9 mouse cellular contexts compared by ENCODE assay signal in the genomic region with DNA sequence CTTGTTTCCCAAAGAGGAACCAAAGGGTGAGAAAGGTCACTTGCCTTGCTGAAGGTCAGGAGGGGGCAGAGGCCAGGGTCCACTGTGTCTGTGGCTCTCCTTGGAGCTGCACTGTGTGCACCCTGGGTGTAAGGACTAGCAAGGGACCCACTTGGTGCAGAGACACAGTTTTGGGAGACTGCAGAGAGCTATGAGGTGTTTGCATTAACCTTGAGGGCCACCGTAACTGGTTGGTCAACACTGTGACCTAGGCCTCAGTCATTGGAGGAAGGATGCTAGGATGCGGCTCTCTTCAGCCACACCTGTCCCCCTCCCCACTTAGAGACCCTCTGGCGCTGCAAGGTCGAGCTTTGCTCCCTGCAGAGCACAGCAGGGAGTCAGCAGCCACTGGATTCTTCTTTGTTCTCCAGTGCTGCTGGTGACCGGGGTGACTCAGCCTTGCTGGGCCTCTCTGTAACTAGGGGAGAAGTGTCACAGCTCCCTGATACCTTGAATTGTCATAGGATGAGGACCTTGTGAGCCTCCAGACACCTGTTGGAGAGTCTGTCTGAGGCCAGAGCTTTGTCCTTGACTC. TPM values are rescaled to one million over a fixed set of nuclear protein-coding genes. Genes with fewer than 3 reads are reported as not detected.
A peak's percentile ranks its signal among the peaks of the same experiment; 100 is the strongest.
DNase-seq lines count a peak whose midpoint lies in the region; ATAC-seq and TF ChIP-seq lines count a peak whose summit lies in the region.
"Had no signal": no experiment of that assay in that cellular context is flagged by ENCODE, and none has a peak within 500 bp of the region (broad histone marks: within the 10 kb centered on the region; RNA-seq: fewer than 3 reads in every experiment).

No protein-coding gene starts in this region.

- H3K79me2 ChIP-seq in heart, adult 2 months (replicated peaks; ENCODE audit: control insufficient read depth, insufficient read depth, low read length): no peaks in the 10 kb centered on the region

- H3K27me3 ChIP-seq in heart, adult 2 months (ENCODE audit: control insufficient read depth, insufficient read depth, low read length): no peaks in the 10 kb centered on the region
- no peaks in the 10 kb centered on the region for H3K27me3 ChIP-seq in heart, embryonic 15.5 days
- H3K27me3 ChIP-seq in liver, embryonic 15.5 days: no peaks in the 10 kb centered on the region
- H3K27me3 ChIP-seq: CH12.LX had no signal

- H3K4me3 ChIP-seq in heart, adult 2 months: peak overlapping the region; percentile 86; the same call in 1 of the 2 replicates
- H3K4me3 ChIP-seq in ES-E14 (ENCODE audit: insufficient read depth in 1 of 2, low read depth in 1 of 2, low read length in 2 of 2, poor library complexity in 1 of 2, severe bottlenecking in 1 of 2): no peak overlapping the region
- 0 out of 2 replicates have a peak overlapping the region, but pooled peaks have one; percentile 87 for H3K4me3 ChIP-seq in heart, embryonic 15.5 days
- H3K4me3 ChIP-seq in liver, embryonic 15.5 days (replicated peaks): peak overlapping the region; percentile 87

- H3K9me3 ChIP-seq in ES-E14 (ENCODE audit: control insufficient read depth, insufficient read depth, low read depth, low read length): no peaks in the 10 kb centered on the region
- no peaks in the 10 kb centered on the region for H3K9me3 ChIP-seq in heart, embryonic 15.5 days (replicated peaks)
- no peaks in the 10 kb centered on the region for H3K9me3 ChIP-seq in liver, embryonic 15.5 days (replicated peaks)

- peaks cover 20% of the 10 kb centered on the region for H3K4me1 ChIP-seq in heart, adult 2 months (ENCODE audit: control insufficient read depth, insufficient read depth, low read length)
- peaks cover 10 to 41% of the 10 kb centered on the region in 2 experiments for H3K4me1 ChIP-seq in ES-E14 (ENCODE audit: control insufficient read depth in 2 of 2, insufficient read depth in 2 of 2, low read length in 2 of 2, poor library complexity in 1 of 2)
- peaks cover 56% of the 10 kb centered on the region for H3K4me1 ChIP-seq in heart, embryonic 15.5 days (replicated peaks)
- H3K4me1 ChIP-seq in liver, embryonic 15.5 days (replicated peaks): peaks cover 93% of the 10 kb centered on the region

- no peak for DNase-seq in heart, adult 2 months
- DNase-seq in heart, adult 8-10 months (ENCODE audit: low spot score): no peak
- DNase-seq in ES-E14 (ENCODE audit: low read depth, low spot score): no peak
- no peak for DNase-seq in right cerebral cortex, postnatal 36 days (ENCODE audit: low spot score in 2 of 2)
- no peak for DNase-seq in layer of hippocampus, postnatal 36 days
- no peak for DNase-seq in testis, postnatal 14 days (ENCODE audit: low spot score)

- no peaks in the 10 kb centered on the region for H3K36me3 ChIP-seq in heart, adult 2 months (ENCODE audit: control insufficient read depth, insufficient read depth, low read length)
- no peaks in the 10 kb centered on the region for H3K36me3 ChIP-seq in ES-E14 (ENCODE audit: control insufficient read depth, insufficient read depth, low read length, poor library complexity, severe bottlenecking)
- H3K36me3 ChIP-seq in heart, embryonic 15.5 days: no peaks in the 10 kb centered on the region
- 0 out of 2 replicates have a peak, but pooled peaks cover 10% of the 10 kb centered on the region for H3K36me3 ChIP-seq in liver, embryonic 15.5 days (replicated peaks)

- WGBS in heart, adult 2 months: 71% methylated on average over 5 of the region's 5 CpGs
- 53% methylated on average over 5 of the region's 5 CpGs for WGBS in heart, embryonic 15.5 days
- 51% methylated on average over 5 of the region's 5 CpGs for WGBS in liver, embryonic 15.5 days (ENCODE audit: insufficient replicate concordance)

- ATAC-seq in heart, embryonic 15.5 days (replicated peaks; ENCODE audit: insufficient number of reproducible peaks, insufficient read depth, low FRiP score, low read depth): no peak
- ATAC-seq in liver, embryonic 15.5 days (ENCODE audit: insufficient read depth): no peak

- peak overlapping the region; percentile 95 for H3K4me2 ChIP-seq in heart, embryonic 15.5 days
- peak overlapping the region; percentile 97 for H3K4me2 ChIP-seq in liver, embryonic 15.5 days

- no peak overlapping the region for H3K9ac ChIP-seq in heart, adult 2 months (ENCODE audit: low read depth, low read length)
- H3K9ac ChIP-seq in ES-E14 (ENCODE audit: insufficient read depth, low read depth, low read length, poor library complexity, severe bottlenecking): no peak overlapping the region
- H3K9ac ChIP-seq in heart, embryonic 15.5 days: no peak overlapping the region
- peak overlapping the region; percentile 95 for H3K9ac ChIP-seq in liver, embryonic 15.5 days

- no peak overlapping the region for H3K27ac ChIP-seq in heart, adult 2 months
- H3K27ac ChIP-seq in ES-E14 (ENCODE audit: insufficient read depth, low read depth, low read length, poor library complexity, severe bottlenecking): no peak overlapping the region
- H3K27ac ChIP-seq in heart, embryonic 15.5 days: 0 out of 2 replicates have a peak overlapping the region, but pooled peaks have one; percentile 6
- peak overlapping the region; percentile 94 for H3K27ac ChIP-seq in liver, embryonic 15.5 days (replicated peaks)

- no peak for TF ChIP-seq CTCF in heart, adult 2 months (IDR thresholded peaks at IDR 0.05)

- intact Hi-C loops in heart, adult 2 months (cut with DNase I): loop anchor here (5.0 kb wide), 1 partner anchor 35 kb away; no protein-coding TSS in a partner anchor

- TF ChIP-seq POLR2A in heart, adult 2 months (IDR thresholded peaks at IDR 0.05; ENCODE audit: insufficient read depth, low read depth, low read length): no peak

- in situ Hi-C loops in ES-E14 (cut with MboI; ENCODE audit: low sequenced_read_pairs in 2 of 2, unreplicated experiment in 2 of 2): no loop called here

- no peak for TF ChIP-seq EP300 in heart, adult 2 months (IDR thresholded peaks at IDR 0.05; ENCODE audit: insufficient read depth, low read depth, low read length)

TF ChIP-seq in ES-E14, 5 proteins besides CTCF, POLR2A, EP300 and RAD21:
- TF ChIP-seq MAFK (IDR thresholded peaks at IDR 0.05; ENCODE audit: insufficient read depth, low read depth, low read length): peak; percentile 37; the same call in 1 of the 2 replicates
- no peak for TF ChIP-seq HCFC1 (IDR thresholded peaks at IDR 0.05; ENCODE audit: borderline replicate concordance, insufficient read depth, low read length)
TF ChIP-seq in ES-E14: peak in this region for 1.

RNA-seq across cellular contexts. Expression of a gene that starts 2.0 kb away (rescaled TPM):
- total RNA-seq in heart, adult 2 months (2021): 10 to 100 TPM; 15.6 to 22.4 TPM
- polyA plus RNA-seq in heart, adult 2 months (2012; rRNA removed): 16.1 and 22.5 TPM in 2 replicates
- total RNA-seq in heart, adult 8-10 months (2022): 10 to 100 TPM; 16.2 to 28.4 (median 19.5) TPM
- total RNA-seq in ES-E14 (2012; rRNA removed): 10.7 and 15.3 TPM in 2 replicates
- polyA plus RNA-seq in heart, embryonic 15.5 days (2015; fragmentation: Nextera tagmentation; extraction: Ambion mirVana): 4.7 and 8.0 TPM in 2 replicates
- polyA plus RNA-seq in liver, embryonic 15.5 days (2015; fragmentation: Nextera tagmentation; extraction: Ambion mirVana): 97.2 and 101 TPM in 2 replicates
- 100 to 1,000 TPM; 131 to 145 TPM for total RNA-seq in layer of hippocampus, postnatal 36 days (2021)

RNA-seq across cellular contexts. Expression of a gene that starts 53.7 kb away (rescaled TPM):
- 100 to 1,000 TPM; 316 to 361 TPM for total RNA-seq in heart, adult 2 months (2021)
- polyA plus RNA-seq in heart, adult 2 months (2012; rRNA removed): 196 and 320 TPM in 2 replicates
- total RNA-seq in heart, adult 8-10 months (2022): 100 to 1,000 TPM; 305 to 381 (median 333) TPM
- total RNA-seq in ES-E14 (2012; rRNA removed): 1,655 and 1,728 TPM in 2 replicates
- polyA plus RNA-seq in heart, embryonic 15.5 days (2015; fragmentation: Nextera tagmentation; extraction: Ambion mirVana): 437 and 490 TPM in 2 replicates
- polyA plus RNA-seq in liver, embryonic 15.5 days (2015; fragmentation: Nextera tagmentation; extraction: Ambion mirVana): 380 and 449 TPM in 2 replicates
- 100 to 1,000 TPM; 250 to 259 TPM for total RNA-seq in layer of hippocampus, postnatal 36 days (2021)

Comparison
In these comparisons a context has a peak if more than half of its experiments do, and no peak if none do; other contexts are left out.
1. H3K27ac ChIP-seq: peak in heart, embryonic 15.5 days (single experiment) and liver, embryonic 15.5 days (single experiment); none in heart, adult 2 months (single experiment) and ES-E14 (single experiment).
2. H3K4me3 ChIP-seq: peak in heart, adult 2 months (single experiment), heart, embryonic 15.5 days (single experiment) and liver, embryonic 15.5 days (single experiment); none in ES-E14 (0 of 2).